Mouse (Mus musculus) large intestine, adult 2 months (tissue): Measurements from ENCODE around the gene Pdk3. TPM values are rescaled to one million over a fixed set of nuclear protein-coding genes. Genes with fewer than 3 reads are reported as not detected.

Experiments
- DNase-seq: peaks from one replicate; pipeline ENCODE4 v3.0.0-alpha.2; 2012; ENCODE audit warnings: low read depth, low spot score
- WGBS: fragments of 180-500 bp; shearing (Covaris S2); methylation state at CpG from one replicate; pipeline ENCODE4 v1.1.7; 2018; 5-methylcytosine and 5-hydroxymethylcytosine counted together
- polyA plus RNA-seq: library from polyadenylated mRNA; depleted of rRNA; stranded (reverse); fragments of >200 nt; gene quantifications from 2 replicates; pipeline ENCODE4 v1.2.3, GENCODE M21; 2012; rRNA removed

Pdk3 gene
- polyA plus RNA-seq = 19.7 and 21.3 TPM in 2 replicates

- DNase-seq = peak; percentile 25
- WGBS = 30% methylated on average over 66 of the region's 68 CpGs
Observed at GRCm38 (mm10) chrX:93831561-93832336, at the start of gene Pdk3. Gene Pdk3 (minus strand): TSS chrX:93832201.

GRCm38 (mm10) chrX:93877634-93878016, 45.6 kb upstream of the Pdk3 start:
- 46% methylated on average over 3 of the region's 3 CpGs for WGBS

GRCm38 (mm10) chrX:93876981-93877633, 45.1 kb upstream of the Pdk3 start:
- WGBS = 51% methylated on average over 7 of the region's 7 CpGs
- DNase-seq = no peak

More at GRCm38 (mm10) chrX:93877634-93878016, 45.6 kb upstream of the Pdk3 start:
- DNase-seq = no peak

- DNase-seq = no peak
- 54% methylated on average over 2 of the region's 2 CpGs for WGBS
Observed at GRCm38 (mm10) chrX:93863393-93863792, 31.4 kb upstream of the Pdk3 start.

GRCm38 (mm10) chrX:93862525-93863086, 30.6 kb upstream of the Pdk3 start:
- DNase-seq = peak; percentile 27
- 43% methylated on average over 4 of the region's 4 CpGs for WGBS

GRCm38 (mm10) chrX:93857756-93858155, 25.8 kb upstream of the Pdk3 start:
- WGBS = 75% methylated on average over 3 of the region's 3 CpGs
- no peak for DNase-seq

GRCm38 (mm10) chrX:93832337-93832884, 410 bp upstream of the Pdk3 start:
- 44% methylated on average over 14 of the region's 14 CpGs for WGBS
- no peak for DNase-seq

- DNase-seq = no peak
- WGBS = 42% methylated on average over 2 of the region's 2 CpGs
Observed at GRCm38 (mm10) chrX:93825787-93826186, 6.2 kb downstream of the Pdk3 start.

- WGBS = 84% methylated on average over 1 of the region's 1 CpGs
Observed at GRCm38 (mm10) chrX:93808040-93808439, 24.0 kb downstream of the Pdk3 start.

GRCm38 (mm10) chrX:93793168-93793567, 38.8 kb downstream of the Pdk3 start:
- no peak for DNase-seq

More at GRCm38 (mm10) chrX:93808040-93808439, 24.0 kb downstream of the Pdk3 start:
- DNase-seq = no peak

- WGBS = 53% methylated on average over 1 of the region's 1 CpGs
- no peak for DNase-seq
Observed at GRCm38 (mm10) chrX:93789562-93789961, 42.4 kb downstream of the Pdk3 start.

GRCm38 (mm10) chrX:93760770-93761169, 71.2 kb downstream of the Pdk3 start:
- WGBS = 91% methylated on average over 3 of the region's 3 CpGs
- no peak for DNase-seq

- WGBS = 41% methylated on average over 7 of the region's 7 CpGs
- DNase-seq = no peak
Observed at GRCm38 (mm10) chrX:93756867-93757455, 75.0 kb downstream of the Pdk3 start.

GRCm38 (mm10) chrX:93755210-93755842, 76.7 kb downstream of the Pdk3 start:
- 85% methylated on average over 11 of the region's 11 CpGs for WGBS
- DNase-seq = no peak

GRCm38 (mm10) chrX:93750566-93750965, 81.4 kb downstream of the Pdk3 start:
- 91% methylated on average over 6 of the region's 6 CpGs for WGBS
- no peak for DNase-seq

GRCm38 (mm10) chrX:93749165-93749564, 82.8 kb downstream of the Pdk3 start:
- DNase-seq = no peak
- WGBS = 88% methylated on average over 1 of the region's 1 CpGs

GRCm38 (mm10) chrX:93732975-93733748, 98.8 kb downstream of the Pdk3 start:
- DNase-seq = no peak
- WGBS = 59% methylated on average over 6 of the region's 6 CpGs

- no peak for DNase-seq
Observed at GRCm38 (mm10) chrX:93732407-93732806, 99.6 kb downstream of the Pdk3 start.

- no peak for DNase-seq
Observed at GRCm38 (mm10) chrX:93730854-93731253, 101.1 kb downstream of the Pdk3 start.

More at GRCm38 (mm10) chrX:93730854-93731253, 101.1 kb downstream of the Pdk3 start:
- 85% methylated on average over 8 of the region's 8 CpGs for WGBS
